Mouse (Mus musculus): ENCODE data around the gene Tnni2.
A peak's percentile ranks its signal among the peaks of the same experiment; 100 is the strongest.

Gene Tnni2

DNA sequence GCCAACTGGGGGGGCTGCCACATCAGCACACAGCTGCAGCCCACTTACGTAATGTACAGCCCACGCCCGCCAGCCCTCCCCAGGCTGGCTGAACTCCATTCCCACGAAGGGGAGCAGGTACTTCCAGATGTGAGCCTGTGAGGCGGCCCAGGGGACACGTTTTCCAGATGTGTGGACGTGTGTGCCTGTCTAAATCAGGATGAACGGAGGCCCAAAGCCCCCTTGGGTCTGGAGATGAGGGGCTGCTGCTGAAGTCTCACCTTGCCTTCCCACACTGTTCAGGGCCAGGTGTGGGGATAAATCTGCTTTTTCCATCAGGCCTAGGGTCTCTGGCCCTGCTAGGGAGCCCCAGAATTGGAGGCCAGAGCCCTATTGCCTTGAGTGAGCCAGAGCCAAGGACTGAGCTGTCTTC lies 45.1 kb downstream of the Tnni2 start:
- DNase-seq, result no peak

DNA sequence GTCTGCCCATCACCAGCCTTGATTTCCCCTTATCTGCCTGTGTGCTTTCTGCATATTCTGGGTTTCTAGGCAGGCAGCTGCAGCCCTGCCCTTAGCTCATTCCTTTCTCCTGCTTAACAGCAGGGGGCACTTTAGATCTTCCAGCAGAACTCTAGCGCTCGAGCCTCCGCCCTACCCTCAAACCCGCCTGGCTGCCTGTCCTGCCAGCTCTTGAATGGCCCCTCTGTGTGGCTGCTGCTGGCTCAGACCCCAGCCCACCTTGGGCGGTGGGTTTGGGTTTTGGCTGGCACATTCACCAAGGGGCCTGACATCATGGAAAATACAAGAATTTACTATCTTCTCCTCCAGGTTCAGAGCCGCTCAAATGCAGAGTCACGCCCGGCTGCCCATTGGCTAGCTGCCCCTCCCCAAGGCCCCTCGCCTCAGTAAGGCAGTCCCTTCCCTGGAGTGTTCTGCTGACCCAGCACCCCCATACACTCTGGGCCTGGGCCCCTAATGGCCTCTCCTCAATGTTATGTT lies 45.8 kb downstream of the Tnni2 start:
- peak; percentile 30 to 45 for DNase-seq

DNA sequence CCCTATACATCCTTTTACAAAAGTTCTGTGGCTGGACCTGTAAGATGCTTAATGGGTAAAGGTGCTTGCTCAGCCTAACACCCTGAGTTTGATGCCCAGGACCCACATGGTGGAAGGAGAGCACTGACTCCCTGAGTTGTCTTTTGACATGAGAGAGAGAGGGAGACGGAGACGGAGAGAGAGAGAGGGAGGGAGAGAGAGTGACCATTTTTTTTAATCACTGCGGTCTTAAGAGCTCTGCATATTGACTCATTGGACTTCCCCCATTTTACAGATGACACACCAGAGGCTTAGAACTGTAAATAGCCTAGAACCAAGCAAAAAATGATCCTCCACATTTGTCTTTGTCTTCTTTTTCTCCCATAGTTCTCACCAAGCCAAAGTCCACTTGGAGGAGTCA lies 46.4 kb downstream of the Tnni2 start:
- DNase-seq, result no peak

DNA sequence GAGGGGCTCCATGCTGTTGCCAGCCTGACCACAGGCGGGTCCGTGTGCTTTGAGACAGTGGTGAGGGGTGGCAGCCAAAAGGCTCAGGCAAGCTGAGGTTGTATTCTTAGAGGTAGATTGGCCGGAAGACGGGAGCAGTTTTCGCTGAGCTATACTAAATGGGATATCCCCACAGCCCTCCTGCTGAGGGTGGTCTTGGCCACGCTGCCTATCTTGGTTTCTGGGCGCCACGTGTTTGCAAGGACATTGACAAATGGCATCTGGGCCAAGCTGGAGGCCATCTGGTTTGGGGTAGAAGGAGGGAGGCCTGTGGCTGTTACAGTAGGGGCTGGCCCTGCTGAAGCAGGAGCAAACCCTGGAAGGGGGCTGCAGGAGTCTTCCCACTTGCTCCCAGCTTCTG lies 51.9 kb downstream of the Tnni2 start:
- DNase-seq, result no peak

All from kidney, postnatal 25 days (tissue).